Mouse (Mus musculus): ENCODE data around the gene Fuk. TPM values are rescaled to one million over a fixed set of nuclear protein-coding genes. Genes with fewer than 3 reads are reported as not detected.

Gene Fuk
- polyA plus RNA-seq (2012; rRNA removed), result 17.9 and 21.7 TPM in 2 replicates

DNA sequence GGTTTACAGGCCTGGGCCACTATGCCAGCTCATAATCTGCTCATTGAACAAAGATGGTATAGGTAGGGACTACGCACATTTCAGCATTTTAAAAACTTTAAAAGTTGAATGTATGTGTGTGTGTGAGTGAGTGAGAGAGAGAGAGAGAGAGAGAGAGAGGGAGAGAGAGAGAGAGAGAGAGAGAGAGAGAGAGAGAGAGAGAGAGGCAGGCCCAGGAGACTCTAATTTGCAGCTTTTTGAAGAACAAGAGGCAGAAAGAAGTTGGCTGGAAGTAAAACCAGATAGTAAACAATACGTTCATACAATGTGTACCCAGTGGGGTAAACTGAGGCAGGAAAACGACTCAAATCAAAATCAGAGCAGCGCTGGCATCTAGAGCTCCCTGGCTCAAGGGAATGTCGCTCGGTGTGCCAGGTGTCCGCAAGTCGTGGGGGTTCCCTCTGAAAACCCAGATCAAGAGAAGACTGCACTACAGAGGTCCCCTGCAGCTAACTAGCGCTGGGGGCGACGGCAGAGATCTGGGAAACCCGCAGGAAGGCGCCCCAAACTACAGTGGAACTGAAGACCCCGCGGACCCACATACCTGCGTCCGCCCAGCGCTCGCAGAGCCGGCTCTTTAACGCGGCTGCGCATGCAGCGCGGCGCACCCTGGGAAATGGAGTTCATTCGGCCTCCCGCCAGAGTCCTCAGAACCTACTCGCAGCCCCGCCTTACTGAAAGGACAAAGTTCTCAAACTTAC lies at the start of gene Fuk:
Fuk (minus strand) TSS at position 650 of the 740 bp plus-strand sequence.
- 3% methylated on average over 30 of the region's 30 CpGs for WGBS
- Histone ChIP-seq H3K4me1 (ENCODE audit: control insufficient read depth, insufficient read depth, insufficient read length, low read length) (peaks cover 3% of the 10 kb centered on the region; the same call in 1 of the 2 replicates), H3K27me3 (ENCODE audit: control insufficient read depth, insufficient read depth, low read length) (no peaks in the 10 kb centered on the region), H3K4me3 (ENCODE audit: low read depth, low read length) (peak within 1 kb of the TSS; percentile 86), H3K27ac (ENCODE audit: insufficient read depth, low read depth, low read length) (peak within 1 kb of the TSS; percentile 4; the same call in 1 of the 2 replicates), H3K36me3 (ENCODE audit: control insufficient read depth, insufficient read depth, low read length) (peaks cover 15% of the 10 kb centered on the region)
- TF ChIP-seq POLR2A (IDR thresholded peaks at IDR 0.05; ENCODE audit: low read depth, low read length) (peak; percentile 68; the same call in 1 of the 2 replicates), CTCF (IDR thresholded peaks at IDR 0.05; ENCODE audit: extremely low read depth, insufficient read length, insufficient replicate concordance, low read depth, low read length) (no peak)

GRCm38 (mm10) chr8:110950065-110950484 lies 47.8 kb upstream of the Fuk start:
- TF ChIP-seq CTCF (IDR thresholded peaks at IDR 0.05; ENCODE audit: extremely low read depth, insufficient read length, insufficient replicate concordance, low read depth, low read length), result no peak
- TF ChIP-seq POLR2A (IDR thresholded peaks at IDR 0.05; ENCODE audit: low read depth, low read length), result no peak
- Histone ChIP-seq H3K4me1 (ENCODE audit: control insufficient read depth, insufficient read depth, insufficient read length, low read length) (no peaks in the 10 kb centered on the region), H3K36me3 (ENCODE audit: control insufficient read depth, insufficient read depth, low read length) (no peaks in the 10 kb centered on the region), H3K4me3 (ENCODE audit: low read depth, low read length) (peak overlapping the region; percentile 44), H3K27ac (ENCODE audit: insufficient read depth, low read depth, low read length) (peak overlapping the region; percentile 32; the same call in 1 of the 2 replicates), H3K27me3 (ENCODE audit: control insufficient read depth, insufficient read depth, low read length) (no peaks in the 10 kb centered on the region)
- WGBS, result 74% methylated on average over 17 of the region's 17 CpGs

DNA sequence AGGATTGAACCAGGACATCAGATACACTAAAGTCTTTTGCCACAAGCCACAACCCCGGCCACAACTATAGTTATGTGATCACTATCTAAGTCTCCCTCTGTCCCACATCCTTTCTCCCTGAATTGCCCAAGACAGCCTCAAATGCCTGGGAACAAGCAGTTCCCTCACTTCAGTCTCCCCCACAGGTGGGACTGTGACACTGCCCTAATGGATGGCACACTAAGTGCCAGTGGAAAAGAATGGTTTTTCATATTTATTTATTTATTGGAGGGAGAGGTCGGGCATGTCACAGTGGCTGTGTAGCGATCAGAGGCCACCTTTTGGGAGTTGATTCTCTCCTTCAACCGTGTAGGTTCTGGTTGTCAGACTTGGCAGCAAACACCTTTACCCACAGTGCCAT lies 43.4 kb upstream of the Fuk start:
- no peak overlapping the region for H3K4me3 ChIP-seq (ENCODE audit: low read depth, low read length)
- H3K36me3 ChIP-seq (ENCODE audit: control insufficient read depth, insufficient read depth, low read length), result no peaks in the 10 kb centered on the region
- TF ChIP-seq CTCF (IDR thresholded peaks at IDR 0.05; ENCODE audit: extremely low read depth, insufficient read length, insufficient replicate concordance, low read depth, low read length) (no peak), POLR2A (IDR thresholded peaks at IDR 0.05; ENCODE audit: low read depth, low read length) (no peak)
- WGBS, result 53% methylated on average over 4 of the region's 4 CpGs
- no peaks in the 10 kb centered on the region for H3K27me3 ChIP-seq (ENCODE audit: control insufficient read depth, insufficient read depth, low read length)
- no peak overlapping the region for H3K27ac ChIP-seq (ENCODE audit: insufficient read depth, low read depth, low read length)
- H3K4me1 ChIP-seq (ENCODE audit: control insufficient read depth, insufficient read depth, insufficient read length, low read length), result no peaks in the 10 kb centered on the region

- Histone ChIP-seq H3K27ac (ENCODE audit: insufficient read depth, low read depth, low read length) (no peak overlapping the region), H3K4me3 (ENCODE audit: low read depth, low read length) (no peak overlapping the region), H3K4me1 (ENCODE audit: control insufficient read depth, insufficient read depth, insufficient read length, low read length) (no peaks in the 10 kb centered on the region), H3K36me3 (ENCODE audit: control insufficient read depth, insufficient read depth, low read length) (no peaks in the 10 kb centered on the region), H3K27me3 (ENCODE audit: control insufficient read depth, insufficient read depth, low read length) (no peaks in the 10 kb centered on the region)
- TF ChIP-seq POLR2A (IDR thresholded peaks at IDR 0.05; ENCODE audit: low read depth, low read length) (no peak), CTCF (IDR thresholded peaks at IDR 0.05; ENCODE audit: extremely low read depth, insufficient read length, insufficient replicate concordance, low read depth, low read length) (no peak)
- 70% methylated on average over 7 of the region's 7 CpGs for WGBS
Measured at GRCm38 (mm10) chr8:110944276-110944876, 42.1 kb upstream of the Fuk start.

- Histone ChIP-seq H3K36me3 (ENCODE audit: control insufficient read depth, insufficient read depth, low read length) (no peaks in the 10 kb centered on the region), H3K4me3 (ENCODE audit: low read depth, low read length) (no peak overlapping the region), H3K4me1 (ENCODE audit: control insufficient read depth, insufficient read depth, insufficient read length, low read length) (0 out of 2 replicates have a peak, but pooled peaks cover 4% of the 10 kb centered on the region), H3K27ac (ENCODE audit: insufficient read depth, low read depth, low read length) (peak overlapping the region; percentile 8), H3K27me3 (ENCODE audit: control insufficient read depth, insufficient read depth, low read length) (no peaks in the 10 kb centered on the region)
- TF ChIP-seq POLR2A (IDR thresholded peaks at IDR 0.05; ENCODE audit: low read depth, low read length), result no peak
- no peak for TF ChIP-seq CTCF (IDR thresholded peaks at IDR 0.05; ENCODE audit: extremely low read depth, insufficient read length, insufficient replicate concordance, low read depth, low read length)
- WGBS, result 46% methylated on average over 10 of the region's 10 CpGs
Measured at GRCm38 (mm10) chr8:110941453-110941948, 39.2 kb upstream of the Fuk start.

DNA sequence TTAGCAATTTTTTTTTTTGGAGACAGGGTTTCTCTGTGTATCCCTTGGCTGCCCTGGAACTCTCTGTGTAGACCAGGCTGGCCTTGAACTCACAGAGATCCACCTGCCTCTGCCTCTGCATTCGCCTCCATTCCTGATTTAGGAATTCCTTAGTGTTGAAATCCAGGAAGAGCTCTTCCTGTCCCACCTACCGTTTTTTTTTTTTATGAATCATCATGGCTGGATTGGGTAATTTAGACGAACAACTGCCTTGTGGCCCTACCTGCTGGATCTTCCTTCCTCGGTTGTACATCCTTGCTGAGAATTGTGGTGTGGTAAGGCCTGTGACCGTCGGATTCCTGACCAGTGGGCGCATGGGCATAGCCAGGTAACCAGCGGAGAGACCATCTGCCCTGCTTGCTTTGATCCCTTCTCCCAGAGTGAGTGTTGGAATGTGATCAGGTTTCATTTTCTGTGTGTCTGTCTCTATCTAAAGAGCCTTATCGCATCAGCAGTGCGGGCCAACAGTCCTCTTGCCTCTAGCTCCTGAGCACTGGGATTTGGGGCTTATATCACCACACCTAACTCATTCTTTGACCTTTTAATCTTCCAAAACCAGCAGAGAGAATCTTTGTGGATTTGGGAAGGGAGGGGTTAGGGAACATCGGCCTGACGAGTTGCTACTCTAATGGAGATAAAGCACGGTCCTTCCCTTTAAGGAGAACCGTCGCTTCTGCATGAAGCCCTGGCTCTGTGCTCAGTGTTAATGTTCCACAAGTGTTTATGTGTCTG lies 38.6 kb upstream of the Fuk start:
- 70% methylated on average over 15 of the region's 15 CpGs for WGBS
- 0 out of 2 replicates have a peak, but pooled peaks cover 4% of the 10 kb centered on the region for H3K4me1 ChIP-seq (ENCODE audit: control insufficient read depth, insufficient read depth, insufficient read length, low read length)
- peak overlapping the region; percentile 8 for H3K27ac ChIP-seq (ENCODE audit: insufficient read depth, low read depth, low read length)
- no peaks in the 10 kb centered on the region for H3K36me3 ChIP-seq (ENCODE audit: control insufficient read depth, insufficient read depth, low read length)
- TF ChIP-seq CTCF (IDR thresholded peaks at IDR 0.05; ENCODE audit: extremely low read depth, insufficient read length, insufficient replicate concordance, low read depth, low read length) (no peak), POLR2A (IDR thresholded peaks at IDR 0.05; ENCODE audit: low read depth, low read length) (no peak)
- H3K4me3 ChIP-seq (ENCODE audit: low read depth, low read length), result no peak overlapping the region
- H3K27me3 ChIP-seq (ENCODE audit: control insufficient read depth, insufficient read depth, low read length), result no peaks in the 10 kb centered on the region
